Mouse (Mus musculus): ENCODE measurements around the gene Slf2.

GRCm38 (mm10) chr19:45002301-45002700 lies 71.3 kb downstream of the Slf2 start:
- TF ChIP-seq POLR2A (IDR thresholded peaks at IDR 0.05; ENCODE audit: low read depth, low read length) (no peak), MAX (IDR thresholded peaks at IDR 0.05; ENCODE audit: low read length) (no peak), ETS1 (conservative IDR thresholded peaks at IDR 0.05; ENCODE audit: low read depth, low read length) (no peak), CTCF (conservative IDR thresholded peaks at IDR 0.05 in 1 of 2, IDR thresholded peaks at IDR 0.05 in 1 of 2; ENCODE audit: low read depth in 2 of 2, low read length in 2 of 2) (peak in 1 of 2 experiments; percentile 42; a peak in 2 of 4 replicates), MYC (IDR thresholded peaks at IDR 0.05; ENCODE audit: low read depth, low read length) (no peak), HCFC1 (IDR thresholded peaks at IDR 0.05; ENCODE audit: low read depth, low read length) (no peak), EP300 (IDR thresholded peaks at IDR 0.05; ENCODE audit: low read length) (no peak), BHLHE40 (IDR thresholded peaks at IDR 0.05; ENCODE audit: low read depth, low read length) (no peak), NELFE (IDR thresholded peaks at IDR 0.05; ENCODE audit: low read depth, low read length) (no peak), IRF4 (IDR thresholded peaks at IDR 0.05; ENCODE audit: low read depth, low read length) (no peak), NRF1 (IDR thresholded peaks at IDR 0.05; ENCODE audit: low read depth, low read length) (no peak), GABPA (IDR thresholded peaks at IDR 0.05; ENCODE audit: insufficient replicate concordance, low read depth, low read length) (no peak)
